Mouse (Mus musculus) forebrain, embryonic 14.5 days (tissue): ENCODE measurements around the gene Fbf1. TPM values are rescaled to one million over a fixed set of nuclear protein-coding genes. Genes with fewer than 3 reads are reported as not detected.

ENCODE experiments used
- ATAC-seq: fragments of 200-750 bp; cut with Nextera tagmentation; 2 replicates; pipeline ENCODE4 v1.8.0; 2017; ENCODE audit warnings: mild to moderate bottlenecking, moderate library complexity
- DNase-seq: peaks from one replicate; pipeline ENCODE4 v3.0.0-alpha.2; 2015; ENCODE audit warnings: low spot score
- H3K27ac ChIP-seq: fragments of 300-500 bp; sonication (generic); 2 replicates; pipeline ENCODE4 v1.5.1; 2014; ENCODE audit warnings: low read depth, mild to moderate bottlenecking, control low read depth, low read length, moderate library complexity
- H3K27me3 ChIP-seq: fragments of 300-500 bp; sonication (generic); replicated peaks from 2 replicates; pipeline ENCODE4 v1.6.1; 2014; ENCODE audit warnings: low read length, control low read depth, mixed read lengths; ENCODE audit not compliant: control insufficient read depth, insufficient read depth
- H3K36me3 ChIP-seq: fragments of 300-500 bp; sonication (generic); 2 replicates; pipeline ENCODE4 v1.6.1; 2014; ENCODE audit warnings: low read length, control low read depth; ENCODE audit not compliant: control insufficient read depth, insufficient read depth
- H3K4me1 ChIP-seq: fragments of 300-500 bp; sonication (generic); 2 replicates; pipeline ENCODE4 v1.6.1; 2014; ENCODE audit warnings: antibody characterized with exemption, low read length, control low read depth; ENCODE audit not compliant: control insufficient read depth, insufficient read depth
- H3K4me2 ChIP-seq: fragments of 300-500 bp; sonication (generic); 2 replicates; pipeline ENCODE4 v1.6.1; 2014; ENCODE audit warnings: mild to moderate bottlenecking, control low read depth, low read length
- H3K4me3 ChIP-seq: fragments of 300-500 bp; sonication (generic); 2 replicates; pipeline ENCODE4 v1.5.1; 2014; ENCODE audit warnings: low read depth, low read length, control low read depth
- H3K9ac ChIP-seq: fragments of 300-500 bp; sonication (generic); 2 replicates; pipeline ENCODE4 v1.6.1; 2014; ENCODE audit warnings: mild to moderate bottlenecking, low read length, control low read depth, moderate library complexity
- H3K9me3 ChIP-seq: fragments of 300-500 bp; sonication (generic); replicated peaks from 2 replicates; pipeline ENCODE4 v1.6.1; 2016; ENCODE audit warnings: low read length, control low read depth, mixed read lengths; ENCODE audit not compliant: control insufficient read depth
- WGBS: fragments of 180-500 bp; shearing (Covaris S2); extraction: QIAGEN DNeasy Blood & Tissue Kit; methylation state at CpG from one replicate; pipeline ENCODE4 v1.1.7; 2014; 5-methylcytosine and 5-hydroxymethylcytosine counted together
- polyA plus RNA-seq: library from polyadenylated mRNA; unstranded; fragments of >200 nt; fragmentation: Nextera tagmentation; extraction: Ambion mirVana; gene quantifications from 2 replicates; pipeline ENCODE4 v1.2.1, GENCODE M21; 2014

Fbf1 gene
- polyA plus RNA-seq, 1 experiment from 2014 or later, result 25.9 TPM

DNA sequence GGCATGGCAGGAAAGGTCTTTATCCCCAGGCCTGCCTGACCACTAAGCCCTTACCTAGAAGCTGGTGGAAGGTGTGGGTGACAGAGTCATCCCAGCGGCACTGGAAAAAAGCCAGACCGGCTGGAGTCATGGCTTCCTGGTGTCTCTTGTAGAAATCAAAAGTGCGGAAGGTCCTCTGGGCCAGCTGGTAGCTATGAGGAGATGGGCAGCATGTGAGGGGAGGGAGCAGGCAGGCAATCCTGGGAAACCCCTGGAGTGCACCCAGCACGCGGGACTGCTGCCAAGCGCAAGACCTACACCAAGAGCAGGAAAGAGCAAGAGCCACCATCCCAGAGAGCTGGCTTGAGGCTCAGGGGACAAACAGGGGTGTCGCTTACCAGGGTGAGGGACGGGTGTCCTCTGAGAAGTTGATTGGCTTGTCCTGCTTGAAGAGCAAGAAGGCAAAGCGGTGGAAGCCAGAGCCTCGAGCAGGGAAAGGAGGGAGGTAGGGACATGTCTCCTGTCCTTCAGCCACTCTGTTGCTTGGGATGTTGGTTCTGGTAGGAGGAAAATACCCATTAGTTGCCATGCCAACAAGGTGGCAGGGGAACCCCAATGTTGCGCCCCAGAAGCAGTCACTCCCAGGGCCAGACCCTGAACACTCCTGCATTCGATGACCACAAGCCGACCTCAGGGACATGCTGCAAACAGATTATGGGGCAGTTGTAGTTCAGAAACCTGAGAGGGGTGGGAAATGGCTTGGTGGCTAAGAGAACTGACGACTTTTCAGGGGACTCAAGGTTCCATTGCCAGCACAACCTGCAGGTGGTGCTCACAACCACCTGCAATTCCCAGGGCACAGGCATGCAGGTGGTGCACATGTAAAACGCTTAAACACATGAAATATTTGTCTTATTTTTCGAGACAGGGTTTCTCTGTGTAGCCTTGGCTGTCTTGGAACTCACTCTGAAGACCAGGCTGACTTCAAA lies 35.3 kb downstream of the Fbf1 start:
- ATAC-seq (no peak), DNase-seq (no peak)
- peaks cover 1% of the 10 kb centered on the region for H3K4me1 ChIP-seq
- H3K27me3 ChIP-seq, result no peaks in the 10 kb centered on the region
- H3K36me3 ChIP-seq, result peaks cover 31% of the 10 kb centered on the region
- 90% methylated on average over 16 of the region's 16 CpGs for WGBS
- H3K4me2 ChIP-seq, result no peak overlapping the region
- no peak overlapping the region for H3K4me3 ChIP-seq
- no peaks in the 10 kb centered on the region for H3K9me3 ChIP-seq
- no peak overlapping the region for H3K9ac ChIP-seq
- no peak overlapping the region for H3K27ac ChIP-seq

DNA sequence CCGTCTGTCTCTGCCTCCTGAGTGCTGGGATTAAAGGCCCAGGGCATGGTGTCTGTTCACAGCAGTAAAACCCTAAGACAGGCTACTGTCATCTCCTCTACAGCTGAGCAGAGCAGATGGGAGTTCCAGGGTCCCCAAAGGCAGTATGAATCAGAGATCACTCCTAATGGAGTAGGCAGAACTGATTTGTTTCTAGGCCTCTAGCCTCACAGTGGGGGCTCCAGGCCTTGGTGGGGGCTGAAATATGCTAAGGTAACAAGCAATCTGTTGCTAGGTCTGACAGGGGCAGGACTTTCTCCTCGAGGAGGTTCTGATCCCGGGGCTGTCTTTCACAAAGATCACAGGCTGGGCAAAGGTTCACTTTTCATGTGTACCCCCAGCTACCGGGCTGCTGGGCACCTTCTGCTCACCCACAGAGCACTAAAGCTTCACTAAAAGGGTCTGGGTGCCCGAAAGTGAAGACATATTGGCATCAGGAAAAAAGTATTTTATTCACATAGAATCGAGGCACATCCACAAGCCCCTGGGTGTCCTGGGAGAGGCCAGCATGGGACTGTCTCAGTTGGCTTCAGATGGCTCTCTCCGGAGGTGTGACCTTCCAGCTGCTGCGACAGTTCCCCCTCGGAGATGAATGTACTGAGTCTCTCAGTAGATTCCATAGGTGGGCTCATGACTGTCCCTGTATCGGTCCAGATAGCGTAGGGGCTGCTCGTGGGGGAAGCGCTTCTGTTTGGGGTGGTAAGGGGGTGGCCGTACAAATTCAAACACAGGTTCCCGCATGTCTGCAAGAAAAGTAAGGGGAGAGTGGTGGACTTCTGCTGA lies 36.4 kb downstream of the Fbf1 start:
- Histone ChIP-seq H3K27me3 (no peaks in the 10 kb centered on the region), H3K9me3 (no peaks in the 10 kb centered on the region), H3K27ac (0 out of 2 replicates have a peak overlapping the region, but pooled peaks have one; percentile 5), H3K4me2 (peak overlapping the region; percentile 78), H3K4me1 (peaks cover 2% of the 10 kb centered on the region; the same call in 1 of the 2 replicates), H3K9ac (peak overlapping the region; percentile 72; the same call in 1 of the 2 replicates), H3K4me3 (peak overlapping the region; percentile 49; the same call in 1 of the 2 replicates), H3K36me3 (peaks cover 31% of the 10 kb centered on the region)
- ATAC-seq (peak; percentile 0; the same call in 1 of the 2 replicates), DNase-seq (no peak)
- 83% methylated on average over 15 of the region's 15 CpGs for WGBS

DNA sequence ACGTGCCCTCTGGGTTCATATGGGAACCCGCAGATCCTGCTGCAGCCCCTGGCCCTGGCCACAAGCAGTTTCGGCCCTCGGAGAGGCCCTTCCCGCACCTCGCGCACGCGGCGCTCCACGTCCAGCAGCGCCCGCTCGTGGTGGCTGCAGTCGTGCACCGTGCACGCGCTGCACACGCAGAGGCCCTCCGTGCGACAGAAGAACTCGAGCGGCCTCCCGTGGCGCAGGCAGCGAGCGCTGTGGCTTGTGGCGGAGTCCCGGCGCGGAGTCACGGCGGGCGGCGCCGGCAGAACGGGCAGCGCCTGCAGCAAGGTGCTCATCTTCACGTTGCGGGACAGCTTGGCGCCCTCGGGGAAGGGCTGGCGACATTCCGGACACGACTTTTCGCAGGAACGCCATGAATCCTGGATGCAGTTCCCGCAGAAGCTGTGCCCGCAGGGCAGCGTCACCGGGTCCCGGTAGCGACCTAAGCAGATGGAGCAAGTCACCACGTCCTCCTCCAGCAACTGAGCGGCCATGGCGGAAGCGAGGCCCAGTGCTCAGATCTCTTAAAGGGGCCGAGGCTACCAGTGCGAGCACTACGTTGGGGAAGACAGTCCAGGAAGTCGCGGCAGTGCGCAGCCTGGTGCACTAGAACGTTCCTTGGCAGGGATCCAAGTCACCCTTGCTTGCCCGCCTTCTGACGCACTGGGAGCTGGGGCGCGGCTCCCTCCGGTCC lies 37.3 kb downstream of the Fbf1 start, which contains the start of gene Trim65:
Trim65 (minus strand) TSS at position 641 of the 718 bp plus-strand sequence.
- H3K4me1 ChIP-seq, result peaks cover 2% of the 10 kb centered on the region; the same call in 1 of the 2 replicates
- H3K27me3 ChIP-seq, result no peaks in the 10 kb centered on the region
- peak within 1 kb of the TSS; percentile 89 for H3K27ac ChIP-seq
- peak within 1 kb of the TSS; percentile 72 for H3K9ac ChIP-seq
- no peaks in the 10 kb centered on the region for H3K9me3 ChIP-seq
- ATAC-seq, result peak; percentile 91
- peaks cover 37% of the 10 kb centered on the region for H3K36me3 ChIP-seq
- under 1% methylated on average over 69 of the region's 69 CpGs for WGBS
- DNase-seq, result peak; percentile 93
- H3K4me3 ChIP-seq, result peak within 1 kb of the TSS; percentile 49
- H3K4me2 ChIP-seq, result peak within 1 kb of the TSS; percentile 78

DNA sequence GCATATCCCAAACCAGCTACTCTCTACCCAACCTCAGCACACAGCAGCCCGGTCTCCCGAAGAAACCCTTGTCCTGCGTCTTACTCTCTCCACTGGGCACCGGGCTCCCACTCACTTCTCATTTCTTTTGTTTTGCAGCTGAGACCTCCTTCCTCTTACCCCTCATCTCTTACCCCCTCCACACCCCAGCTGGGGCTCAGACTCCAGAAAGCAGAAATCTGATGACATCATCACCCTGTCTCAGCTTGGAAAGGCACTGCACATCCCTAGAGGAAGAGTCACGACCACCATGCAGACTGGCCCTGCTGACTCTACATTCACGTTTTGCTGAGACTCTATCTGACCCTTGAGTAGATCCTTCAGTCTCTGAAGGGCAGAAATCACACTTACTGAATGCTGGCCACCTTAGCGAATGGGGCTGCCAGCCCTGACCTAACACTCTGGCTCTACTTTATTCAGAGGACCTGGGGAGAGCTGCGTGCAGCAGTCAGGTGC lies 37.9 kb downstream of the Fbf1 start:
- Histone ChIP-seq H3K27me3 (no peaks in the 10 kb centered on the region), H3K9ac (peak overlapping the region; percentile 72), H3K27ac (peak overlapping the region; percentile 89), H3K36me3 (peaks cover 36% of the 10 kb centered on the region), H3K4me3 (peak overlapping the region; percentile 49), H3K4me1 (peaks cover 2% of the 10 kb centered on the region; the same call in 1 of the 2 replicates), H3K4me2 (peak overlapping the region; percentile 78), H3K9me3 (no peaks in the 10 kb centered on the region)
- peak; percentile 52 for DNase-seq
- ATAC-seq, result peak; percentile 32
- WGBS, result 38% methylated on average over 8 of the region's 8 CpGs

DNA sequence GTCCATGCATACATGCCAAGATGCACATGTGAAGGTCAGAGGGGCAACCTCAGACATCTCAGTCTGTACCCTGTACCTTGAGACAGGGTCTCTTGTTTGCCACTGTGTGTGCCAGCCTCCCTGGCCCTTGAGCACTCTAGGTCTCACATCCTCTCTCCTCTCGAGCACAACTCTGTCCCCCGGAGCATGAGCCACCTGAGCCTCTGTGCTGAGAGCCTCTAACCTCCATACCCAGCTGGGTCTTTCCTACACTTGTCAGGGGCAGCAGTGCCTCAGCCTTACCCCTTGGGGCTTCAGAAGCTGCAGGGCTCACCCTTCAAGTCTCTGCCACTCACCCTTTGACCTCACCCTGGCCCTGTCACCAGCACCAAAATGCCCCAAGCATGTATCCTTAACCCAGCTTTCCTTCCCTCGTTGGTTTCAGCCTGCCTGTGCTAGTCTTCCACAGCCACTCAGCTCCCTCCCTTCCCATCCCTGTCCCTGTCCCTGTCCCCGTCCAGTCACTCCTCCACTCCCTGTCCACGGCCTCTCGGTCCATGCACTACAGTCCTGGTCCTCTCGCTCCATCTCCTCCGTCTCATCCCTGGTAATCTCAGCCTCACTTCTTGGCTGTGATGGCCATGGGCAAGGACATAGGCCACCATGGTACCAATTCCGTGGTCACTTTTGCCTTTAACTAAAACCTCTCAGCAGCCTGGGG lies 38.7 kb downstream of the Fbf1 start:
- H3K9ac ChIP-seq, result no peak overlapping the region
- H3K4me2 ChIP-seq, result no peak overlapping the region

DNA sequence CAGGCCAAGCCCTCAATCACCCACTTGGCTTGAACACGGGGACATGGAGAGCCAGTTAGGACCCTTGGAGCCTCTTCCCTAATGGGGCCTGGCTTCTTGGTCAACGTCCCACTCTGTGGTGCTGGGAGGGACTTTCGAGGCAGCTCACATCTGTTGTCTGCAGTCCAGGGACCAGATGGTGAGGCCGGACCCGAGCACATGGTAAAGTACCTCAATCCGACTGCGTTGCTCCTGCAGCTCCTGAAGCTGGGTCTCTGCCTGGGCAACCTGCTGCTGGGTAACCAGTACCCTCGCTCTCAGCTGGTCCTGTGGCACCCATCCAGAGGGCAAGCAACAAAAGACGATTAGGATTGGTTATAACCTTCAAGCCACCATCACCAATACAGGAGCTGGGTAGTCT lies 40.0 kb downstream of the Fbf1 start:
- no peak overlapping the region for H3K4me3 ChIP-seq
- H3K4me1 ChIP-seq, result peaks cover 2% of the 10 kb centered on the region; the same call in 1 of the 2 replicates
- DNase-seq (no peak), ATAC-seq (no peak)
- H3K9me3 ChIP-seq, result no peaks in the 10 kb centered on the region
- peaks cover 18% of the 10 kb centered on the region for H3K36me3 ChIP-seq
- H3K9ac ChIP-seq, result no peak overlapping the region
- no peak overlapping the region for H3K27ac ChIP-seq
- H3K4me2 ChIP-seq, result no peak overlapping the region
- 74% methylated on average over 9 of the region's 9 CpGs for WGBS
- no peaks in the 10 kb centered on the region for H3K27me3 ChIP-seq

More for the DNA sequence above, 38.7 kb downstream of the Fbf1 start:
- no peaks in the 10 kb centered on the region for H3K9me3 ChIP-seq
- ATAC-seq (no peak), DNase-seq (no peak)
- no peak overlapping the region for H3K27ac ChIP-seq
- WGBS, result 91% methylated on average over 9 of the region's 9 CpGs
- no peak overlapping the region for H3K4me3 ChIP-seq
- H3K4me1 ChIP-seq, result peaks cover 2% of the 10 kb centered on the region; the same call in 1 of the 2 replicates
- H3K27me3 ChIP-seq, result no peaks in the 10 kb centered on the region
- peaks cover 28% of the 10 kb centered on the region for H3K36me3 ChIP-seq

DNA sequence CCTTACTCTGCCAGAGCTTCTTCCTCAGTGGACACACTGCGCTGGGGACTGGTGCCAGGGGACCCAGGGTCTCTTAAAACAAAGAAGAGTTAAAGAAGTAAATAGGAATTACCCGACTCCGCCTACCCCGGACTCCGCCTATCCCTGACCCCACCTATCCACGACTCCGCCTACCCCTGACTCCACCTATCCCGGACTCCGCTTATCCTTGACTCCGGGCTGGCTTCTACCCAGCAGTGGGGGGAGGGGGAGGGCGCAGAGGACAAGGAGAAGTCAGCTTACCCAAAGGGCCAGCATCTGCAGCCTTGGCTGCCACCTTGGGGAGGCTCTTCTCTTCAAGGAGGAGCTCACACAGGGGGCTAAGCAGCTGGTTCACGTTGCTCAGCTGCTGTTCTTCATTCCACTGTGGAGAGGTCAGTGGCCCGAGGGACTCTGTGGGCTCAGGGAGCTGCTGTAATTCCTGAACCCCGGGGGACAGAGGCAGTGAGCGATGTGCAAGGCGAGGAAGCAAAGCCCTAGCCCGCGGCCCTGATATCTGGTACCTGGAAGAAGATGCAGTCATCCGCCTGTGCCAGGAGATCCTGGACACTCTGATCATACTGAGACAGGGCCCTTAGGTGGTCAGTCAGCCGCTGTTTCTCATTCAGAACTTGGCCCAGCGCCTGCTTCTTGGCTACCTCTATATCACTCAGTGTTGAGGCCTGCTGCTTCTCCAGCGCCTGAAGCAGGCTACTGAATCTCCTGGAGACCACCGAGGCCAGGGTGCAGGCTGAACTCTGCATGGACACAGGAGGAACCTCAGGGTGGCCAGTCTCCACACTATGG lies 40.6 kb downstream of the Fbf1 start, which contains the start of gene Trim47:
Trim47 (minus strand) TSS at position 55 of the 825 bp plus-strand sequence.
- Histone ChIP-seq H3K4me3 (no peak within 1 kb of the TSS), H3K9ac (no peak within 1 kb of the TSS; the same call in 1 of the 2 replicates), H3K9me3 (no peaks in the 10 kb centered on the region), H3K27me3 (no peaks in the 10 kb centered on the region), H3K27ac (no peak within 1 kb of the TSS), H3K36me3 (peaks cover 12% of the 10 kb centered on the region), H3K4me2 (no peak within 1 kb of the TSS; the same call in 1 of the 2 replicates), H3K4me1 (peaks cover 2% of the 10 kb centered on the region; the same call in 1 of the 2 replicates)
- ATAC-seq, result no peak
- 25% methylated on average over 23 of the region's 23 CpGs for WGBS
- DNase-seq, result no peak
